ENCODE assay signal across 24 mouse cellular contexts in the genomic region with DNA sequence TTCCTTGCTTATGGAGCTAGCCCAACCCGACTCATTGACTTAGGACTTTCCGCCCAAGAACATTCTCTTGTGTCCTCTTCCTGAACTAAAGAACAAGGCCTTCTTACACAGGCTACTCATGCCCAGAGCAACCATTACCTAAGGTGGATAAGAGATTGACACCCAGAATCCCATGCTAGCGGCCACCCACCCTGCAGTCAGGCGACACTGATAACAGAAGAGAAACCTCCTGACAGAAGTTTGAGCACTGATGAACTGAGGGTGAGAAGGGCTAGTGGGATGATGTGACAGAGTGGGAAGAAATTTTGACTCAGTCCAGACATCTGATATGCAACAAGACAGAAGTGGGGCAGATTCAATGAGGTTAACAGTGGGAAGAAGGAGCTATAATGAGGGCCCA. TPM values are rescaled to one million over a fixed set of nuclear protein-coding genes. Genes with fewer than 3 reads are reported as not detected.
DNase-seq lines count a peak whose midpoint lies in the region; ATAC-seq lines count a peak whose summit lies in the region.
"Had no signal": no experiment of that assay in that cellular context is flagged by ENCODE, and none has a peak within 500 bp of the region (broad histone marks: within the 10 kb centered on the region; RNA-seq: fewer than 3 reads in every experiment).

No protein-coding gene starts in this region.

- ATAC-seq in heart, embryonic 11.5 days (replicated peaks; ENCODE audit: insufficient number of reproducible peaks, low FRiP score, low TSS enrichment) = peak; percentile 74
- peak; percentile 85 for ATAC-seq in erythroid progenitor cell, adult 5-6 weeks (replicated peaks; ENCODE audit: low FRiP score, poor library complexity, severe bottlenecking)
- ATAC-seq in liver, embryonic 16.5 days (ENCODE audit: low read depth) = peak; percentile 92
- no peak for ATAC-seq in hindbrain, embryonic 11.5 days (ENCODE audit: low FRiP score)
- ATAC-seq: midbrain, embryonic 13.5 days had no signal

- peaks cover 29% of the 10 kb centered on the region for H3K4me1 ChIP-seq in heart, embryonic 11.5 days (ENCODE audit: control insufficient read depth, insufficient read depth, low read length)
- peaks cover 37% of the 10 kb centered on the region for H3K4me1 ChIP-seq in liver, embryonic 16.5 days (ENCODE audit: control insufficient read depth, low read depth, low read length)
- no peaks in the 10 kb centered on the region for H3K4me1 ChIP-seq in hindbrain, embryonic 11.5 days (replicated peaks; ENCODE audit: control insufficient read depth, insufficient read depth, low read length)

- DNase-seq in heart, postnatal 4 days = no peak
- peak; percentile 57 for DNase-seq in c-Kit-negative CD71-positive TER-119-positive erythroid progenitor cells, embryonic 14.5 days (ENCODE audit: low read depth, low spot score)
- DNase-seq in hindbrain, embryonic 11.5 days (ENCODE audit: low spot score) = no peak
- no peak for DNase-seq in cerebellum, postnatal 4 days (ENCODE audit: low spot score in 2 of 2)
- DNase-seq in urinary bladder, postnatal 25 days (ENCODE audit: low spot score) = no peak
- DNase-seq: adrenal gland, postnatal 36 days; cerebellum, adult 8-10 months; gastrocnemius, adult 2 months; heart, adult 18-20 months; heart, postnatal 10 days; kidney, adult 18-20 months; kidney, postnatal 10 days; right cerebral cortex, postnatal 4 days had no signal

- no peak overlapping the region for H3K4me3 ChIP-seq in heart, embryonic 11.5 days (ENCODE audit: low read depth, low read length)
- H3K4me3 ChIP-seq in liver, embryonic 16.5 days (ENCODE audit: low read depth, low read length) = no peak overlapping the region
- H3K4me3 ChIP-seq in hindbrain, embryonic 11.5 days (ENCODE audit: low read depth, low read length) = no peak overlapping the region
- H3K4me3 ChIP-seq: embryonic facial prominence, embryonic 13.5 days; gastrocnemius, adult 2 months; hindbrain, embryonic 15.5 days; limb, embryonic 13.5 days; lung, embryonic 15.5 days; midbrain, embryonic 13.5 days; neural tube, embryonic 12.5 days had no signal

- H3K27ac ChIP-seq in heart, embryonic 11.5 days (ENCODE audit: low read depth, low read length) = peak overlapping the region; percentile 66
- peak overlapping the region; percentile 84 for H3K27ac ChIP-seq in liver, embryonic 16.5 days (ENCODE audit: low read length)
- H3K27ac ChIP-seq in hindbrain, embryonic 11.5 days (ENCODE audit: low read depth, low read length) = no peak overlapping the region
- H3K27ac ChIP-seq: embryonic facial prominence, embryonic 13.5 days; gastrocnemius, adult 2 months; hindbrain, embryonic 15.5 days; limb, embryonic 13.5 days; lung, embryonic 15.5 days; midbrain, embryonic 13.5 days; neural tube, embryonic 12.5 days had no signal

- no peaks in the 10 kb centered on the region for H3K27me3 ChIP-seq in heart, embryonic 11.5 days (ENCODE audit: control insufficient read depth, insufficient read depth, low read length)
- no peaks in the 10 kb centered on the region for H3K27me3 ChIP-seq in liver, embryonic 16.5 days (ENCODE audit: control insufficient read depth, insufficient read depth, low read depth, low read length)
- no peaks in the 10 kb centered on the region for H3K27me3 ChIP-seq in hindbrain, embryonic 11.5 days (ENCODE audit: control insufficient read depth, insufficient read depth, low read length)
- H3K27me3 ChIP-seq: hindbrain, embryonic 15.5 days; limb, embryonic 13.5 days; lung, embryonic 15.5 days; neural tube, embryonic 12.5 days had no signal

- no peaks in the 10 kb centered on the region for H3K9me3 ChIP-seq in heart, embryonic 11.5 days (replicated peaks; ENCODE audit: control insufficient read depth, low read length)
- no peaks in the 10 kb centered on the region for H3K9me3 ChIP-seq in liver, embryonic 16.5 days (replicated peaks; ENCODE audit: control insufficient read depth, low read length)
- H3K9me3 ChIP-seq in hindbrain, embryonic 11.5 days (ENCODE audit: control insufficient read depth, low read length) = no peaks in the 10 kb centered on the region
- H3K9me3 ChIP-seq: embryonic facial prominence, embryonic 13.5 days; G1E; hindbrain, embryonic 15.5 days; limb, embryonic 13.5 days; lung, embryonic 15.5 days; midbrain, embryonic 13.5 days; neural tube, embryonic 12.5 days had no signal

- no peak overlapping the region for H3K4me2 ChIP-seq in heart, embryonic 11.5 days
- H3K4me2 ChIP-seq in liver, embryonic 16.5 days (ENCODE audit: low read depth, low read length) = peak overlapping the region; percentile 54
- no peak overlapping the region for H3K4me2 ChIP-seq in hindbrain, embryonic 11.5 days (replicated peaks; ENCODE audit: low read depth, low read length)
- H3K4me2 ChIP-seq: embryonic facial prominence, embryonic 13.5 days; hindbrain, embryonic 15.5 days; limb, embryonic 13.5 days; lung, embryonic 15.5 days; midbrain, embryonic 13.5 days; neural tube, embryonic 12.5 days had no signal

- H3K9ac ChIP-seq in heart, embryonic 11.5 days (ENCODE audit: low read depth, low read length) = no peak overlapping the region
- peak overlapping the region; percentile 38 for H3K9ac ChIP-seq in liver, embryonic 16.5 days (ENCODE audit: low read depth, low read length)
- no peak overlapping the region for H3K9ac ChIP-seq in hindbrain, embryonic 11.5 days (ENCODE audit: low read depth, low read length)
- H3K9ac ChIP-seq: embryonic facial prominence, embryonic 13.5 days; hindbrain, embryonic 15.5 days; limb, embryonic 13.5 days; lung, embryonic 15.5 days; midbrain, embryonic 13.5 days; neural tube, embryonic 12.5 days had no signal

- 75% methylated on average over 4 of the region's 4 CpGs for WGBS in heart, embryonic 11.5 days (ENCODE audit: insufficient replicate concordance)
- WGBS in liver, embryonic 16.5 days (ENCODE audit: insufficient replicate concordance) = 40% methylated on average over 4 of the region's 4 CpGs
- 100% methylated on average over 4 of the region's 4 CpGs for WGBS in hindbrain, embryonic 11.5 days

- H3K36me3 ChIP-seq in heart, embryonic 11.5 days (ENCODE audit: control insufficient read depth, insufficient read depth, low read length) = no peaks in the 10 kb centered on the region
- H3K36me3 ChIP-seq in liver, embryonic 16.5 days (ENCODE audit: control insufficient read depth, insufficient read depth) = no peaks in the 10 kb centered on the region
- no peaks in the 10 kb centered on the region for H3K36me3 ChIP-seq in hindbrain, embryonic 11.5 days (ENCODE audit: control insufficient read depth, insufficient read depth, low read length)
- H3K36me3 ChIP-seq: embryonic facial prominence, embryonic 13.5 days; G1E; hindbrain, embryonic 15.5 days; limb, embryonic 13.5 days; lung, embryonic 15.5 days; midbrain, embryonic 13.5 days; neural tube, embryonic 12.5 days had no signal

RNA-seq across cellular contexts. Expression of gene Casq2, which starts 58.2 kb away (rescaled TPM):
- 33.8 and 39.7 TPM in 2 replicates for polyA plus RNA-seq in heart, embryonic 11.5 days (2014; fragmentation: Nextera tagmentation; extraction: Ambion mirVana)
- 100 to 1,000 TPM; 914 to 961 TPM for total RNA-seq in heart, postnatal 4 days (2021)
- not detected in 2 replicates for total RNA-seq in erythroid progenitor cell, adult 5-6 weeks (2015; ENCODE audit: low replicate concordance)
- 1.5 TPM in 1 of 2 replicates, not detected in the other for total RNA-seq in erythroid progenitor cell, adult 5-6 weeks (2017; ENCODE audit: low replicate concordance)
- 4.2 and 7.8 TPM in 2 replicates for polyA plus RNA-seq in liver, embryonic 16.5 days (2015; fragmentation: Nextera tagmentation; extraction: Ambion mirVana)
- polyA plus RNA-seq in hindbrain, embryonic 11.5 days (2014; fragmentation: Nextera tagmentation; extraction: Ambion mirVana) = 0.76 and 2.1 TPM in 2 replicates
- polyA plus RNA-seq: forebrain, embryonic 11.5 days; G1E had no signal
